Mouse (Mus musculus) CD4-positive helper T cell, adult 2 months (primary cell): Measurements from ENCODE around the gene Retsat.
A peak's percentile ranks its signal among the peaks of the same experiment; 100 is the strongest.

Experiments
- DNase-seq: peaks from one replicate; pipeline ENCODE4 v3.0.0-alpha.2; 2012; ENCODE audit warnings: low read depth, missing footprints, low spot score

Gene Retsat

GRCm38 (mm10) chr6:72597956-72598753 is at the start of gene Retsat, which contains the start of gene Elmod3:
Retsat (plus strand) TSS chr6:72598475.
Elmod3 (minus strand) TSS chr6:72598413.
- peak; percentile 91 for DNase-seq

GRCm38 (mm10) chr6:72549041-72549580 is 49.2 kb upstream of the Retsat start:
- DNase-seq = peak; percentile 28

GRCm38 (mm10) chr6:72550025-72550424 is 48.2 kb upstream of the Retsat start:
- no peak for DNase-seq

GRCm38 (mm10) chr6:72550503-72551100 is 47.7 kb upstream of the Retsat start:
- DNase-seq = peak; percentile 68

GRCm38 (mm10) chr6:72552171-72553078 is 45.9 kb upstream of the Retsat start:
- peak; percentile 86 for DNase-seq

- no peak for DNase-seq
Measured at GRCm38 (mm10) chr6:72553079-72553412, 45.2 kb upstream of the Retsat start.

- DNase-seq = no peak
Measured at GRCm38 (mm10) chr6:72560801-72561200, 37.5 kb upstream of the Retsat start.

GRCm38 (mm10) chr6:72562486-72562885 is 35.8 kb upstream of the Retsat start:
- DNase-seq = no peak

- no peak for DNase-seq
Measured at GRCm38 (mm10) chr6:72562894-72563293, 35.4 kb upstream of the Retsat start.

- no peak for DNase-seq
Measured at GRCm38 (mm10) chr6:72565506-72565905, 32.8 kb upstream of the Retsat start.

GRCm38 (mm10) chr6:72566044-72566443 is 32.2 kb upstream of the Retsat start:
- DNase-seq = peak; percentile 84

- no peak for DNase-seq
Measured at GRCm38 (mm10) chr6:72567508-72567907, 30.8 kb upstream of the Retsat start.

- no peak for DNase-seq
Measured at GRCm38 (mm10) chr6:72568736-72569135, 29.5 kb upstream of the Retsat start.

GRCm38 (mm10) chr6:72570644-72571397 is 27.5 kb upstream of the Retsat start:
- DNase-seq = no peak

GRCm38 (mm10) chr6:72571826-72572225 is 26.4 kb upstream of the Retsat start:
- no peak for DNase-seq

GRCm38 (mm10) chr6:72576041-72576440 is 22.2 kb upstream of the Retsat start:
- DNase-seq = no peak

GRCm38 (mm10) chr6:72581625-72582382 is 16.5 kb upstream of the Retsat start:
- no peak for DNase-seq

GRCm38 (mm10) chr6:72583211-72583839 is 14.9 kb upstream of the Retsat start:
- DNase-seq = no peak

GRCm38 (mm10) chr6:72584154-72584553 is 14.1 kb upstream of the Retsat start:
- DNase-seq = no peak

- DNase-seq = no peak
Measured at GRCm38 (mm10) chr6:72586701-72587100, 11.6 kb upstream of the Retsat start.
